Mouse (Mus musculus) G1E-ER4 (cell line): ENCODE data around the gene Tmprss9. TPM values are rescaled to one million over a fixed set of nuclear protein-coding genes. Genes with fewer than 3 reads are reported as not detected.

ENCODE experiments used
- GATA1 ChIP-seq: IDR thresholded peaks from one replicate; pipeline ENCODE4 v1.8.0; 2012; ENCODE audit warnings: low read length, inconsistent platforms
- polyA plus RNA-seq: library from polyadenylated mRNA; stranded (reverse); fragments of >175 nt; gene quantifications from 2 replicates; pipeline ENCODE4 v1.2.3, GENCODE M21; 2012

Gene Tmprss9
- polyA plus RNA-seq, 1 experiment: 0.02 TPM

- TF ChIP-seq GATA1: no peak
Measured at GRCm38 (mm10) chr10:80917779-80918434, 46.3 kb downstream of the Tmprss9 start, which contains the start of gene Lmnb2. TSS of gene Lmnb2 (minus strand) at chr10:80918245.

GRCm38 (mm10) chr10:80921923-80922322, 50.3 kb downstream of the Tmprss9 start:
- TF ChIP-seq GATA1: no peak

GRCm38 (mm10) chr10:80925472-80925871, 53.8 kb downstream of the Tmprss9 start:
- TF ChIP-seq GATA1: no peak

GRCm38 (mm10) chr10:80928586-80929298, 57.1 kb downstream of the Tmprss9 start:
- TF ChIP-seq GATA1: no peak

- TF ChIP-seq GATA1: no peak
Measured at GRCm38 (mm10) chr10:80929299-80930226, 57.9 kb downstream of the Tmprss9 start, which contains the start of gene Gadd45b. TSS of gene Gadd45b (plus strand) at chr10:80930073.

- no peak for TF ChIP-seq GATA1
Measured at GRCm38 (mm10) chr10:80930361-80931152, 58.9 kb downstream of the Tmprss9 start.

- no peak for TF ChIP-seq GATA1
Measured at GRCm38 (mm10) chr10:80931153-80931671, 59.6 kb downstream of the Tmprss9 start.

- TF ChIP-seq GATA1: no peak
Measured at GRCm38 (mm10) chr10:80931695-80932094, 60.0 kb downstream of the Tmprss9 start.

- TF ChIP-seq GATA1: no peak
Measured at GRCm38 (mm10) chr10:80932206-80932605, 60.6 kb downstream of the Tmprss9 start.

GRCm38 (mm10) chr10:80932700-80933420, 61.2 kb downstream of the Tmprss9 start:
- TF ChIP-seq GATA1: no peak

- TF ChIP-seq GATA1: no peak
Measured at GRCm38 (mm10) chr10:80933421-80933979, 61.9 kb downstream of the Tmprss9 start.

GRCm38 (mm10) chr10:80934136-80934985, 62.7 kb downstream of the Tmprss9 start:
- TF ChIP-seq GATA1: no peak

GRCm38 (mm10) chr10:80935241-80935640, 63.6 kb downstream of the Tmprss9 start:
- no peak for TF ChIP-seq GATA1
